Mouse (Mus musculus) 416B (cell line): Measurements from ENCODE around the gene Prkag2.

ENCODE experiments used
- DNase-seq: peaks from one replicate; pipeline ENCODE4 v3.0.0; 2011; ENCODE audit warnings: low read depth

Prkag2 gene

GRCm38 (mm10) chr5:24919155-24919554 is 181.3 kb downstream of the Prkag2 start:
- peak; percentile 28 for DNase-seq

- DNase-seq: no peak
Measured at GRCm38 (mm10) chr5:24916511-24916910, 183.9 kb downstream of the Prkag2 start.

GRCm38 (mm10) chr5:24915119-24915518 is 185.3 kb downstream of the Prkag2 start:
- DNase-seq: peak; percentile 92

- DNase-seq: no peak
Measured at GRCm38 (mm10) chr5:24913656-24914055, 186.8 kb downstream of the Prkag2 start.

GRCm38 (mm10) chr5:24908820-24909716 is 191.4 kb downstream of the Prkag2 start:
- peak; percentile 94 for DNase-seq

GRCm38 (mm10) chr5:24908141-24908819 is 192.2 kb downstream of the Prkag2 start:
- no peak for DNase-seq

- DNase-seq: peak; percentile 42
Measured at GRCm38 (mm10) chr5:24907737-24908136, 192.7 kb downstream of the Prkag2 start.

GRCm38 (mm10) chr5:24906844-24907243 is 193.6 kb downstream of the Prkag2 start:
- no peak for DNase-seq

- no peak for DNase-seq
Measured at GRCm38 (mm10) chr5:24904941-24905340, 195.5 kb downstream of the Prkag2 start.

- no peak for DNase-seq
Measured at GRCm38 (mm10) chr5:24904423-24904822, 196.0 kb downstream of the Prkag2 start.

- DNase-seq: no peak
Measured at GRCm38 (mm10) chr5:24904001-24904400, 196.4 kb downstream of the Prkag2 start.

- peak; percentile 68 for DNase-seq
Measured at GRCm38 (mm10) chr5:24902835-24903234, 197.6 kb downstream of the Prkag2 start.

GRCm38 (mm10) chr5:24895606-24896005 is 204.8 kb downstream of the Prkag2 start:
- no peak for DNase-seq

- no peak for DNase-seq
Measured at GRCm38 (mm10) chr5:24894814-24895213, 205.6 kb downstream of the Prkag2 start.

GRCm38 (mm10) chr5:24892461-24892860 is 208.0 kb downstream of the Prkag2 start:
- DNase-seq: no peak

- no peak for DNase-seq
Measured at GRCm38 (mm10) chr5:24889860-24890259, 210.6 kb downstream of the Prkag2 start.

- DNase-seq: no peak
Measured at GRCm38 (mm10) chr5:24888874-24889591, 211.4 kb downstream of the Prkag2 start.

- no peak for DNase-seq
Measured at GRCm38 (mm10) chr5:24887271-24887670, 213.2 kb downstream of the Prkag2 start.

- DNase-seq: no peak
Measured at GRCm38 (mm10) chr5:24878713-24879112, 221.7 kb downstream of the Prkag2 start.

- peak; percentile 13 for DNase-seq
Measured at GRCm38 (mm10) chr5:24877836-24878624, 222.4 kb downstream of the Prkag2 start.

- no peak for DNase-seq
Measured at GRCm38 (mm10) chr5:24876653-24877052, 223.8 kb downstream of the Prkag2 start.

GRCm38 (mm10) chr5:24874111-24874510 is 226.3 kb downstream of the Prkag2 start:
- DNase-seq: no peak
